In genomic region chr1:138558342-138558741, GRCm38 (mm10) we compare ENCODE assay signal across 8 mouse cellular contexts.
A peak's percentile ranks its signal among the peaks of the same experiment; 100 is the strongest.
DNase-seq lines count a peak whose midpoint lies in the region; ATAC-seq and TF ChIP-seq lines count a peak whose summit lies in the region.

No protein-coding gene starts in this region.

- no peak overlapping the region for H3K9ac ChIP-seq in liver, embryonic 14.5 days (replicated peaks)

- no peak for ATAC-seq in liver, embryonic 14.5 days (ENCODE audit: insufficient read depth)

- peak; percentile 74 for TF ChIP-seq CTCF in liver, embryonic 14.5 days (IDR thresholded peaks at IDR 0.05; ENCODE audit: low read depth)

- H3K27ac ChIP-seq in liver, embryonic 14.5 days = no peak overlapping the region
- H3K27ac ChIP-seq in embryonic facial prominence, embryonic 10.5 days (replicated peaks) = no peak overlapping the region

- no peak overlapping the region for H3K4me3 ChIP-seq in liver, embryonic 14.5 days (ENCODE audit: insufficient read depth in 1 of 2, low read depth in 2 of 2, low read length in 2 of 2)
- H3K4me3 ChIP-seq in embryonic facial prominence, embryonic 10.5 days = no peak overlapping the region

- 76% methylated on average over 3 of the region's 3 CpGs for WGBS in liver, embryonic 14.5 days (ENCODE audit: insufficient replicate concordance)
- whole genome bisulfite sequencing in embryonic facial prominence, embryonic 10.5 days = 75% methylated on average over 3 of the region's 3 CpGs

- DNase-seq in embryo, embryonic 10 days (ENCODE audit: low spot score) = peak; percentile 34
- no peak for DNase-seq in embryo, embryonic 9.5 days (ENCODE audit: extremely low spot score)
- DNase-seq in liver, embryonic 14.5 days (ENCODE audit: low read depth in 3 of 3, low spot score in 3 of 3) = no peak
- DNase-seq in liver (no peak), ZHBTc4 (ENCODE audit: low read depth, low spot score) (peak; percentile 26)
- DNase-seq in natural killer cell, adult 2 months (ENCODE audit: low spot score in 2 of 2) = peak; percentile 5 to 28
- DNase-seq in embryonic facial prominence, embryonic 10.5 days (ENCODE audit: low spot score) = no peak
- DNase-seq in adrenal gland, adult 8-10 months = no peak

- TF ChIP-seq EP300 in liver, embryonic 14.5 days (IDR thresholded peaks at IDR 0.05; ENCODE audit: low read depth) = no peak

- no peaks in the 10 kb centered on the region for H3K4me1 ChIP-seq in liver, embryonic 14.5 days (replicated peaks; ENCODE audit: control insufficient read depth in 2 of 2, insufficient read depth in 2 of 2, low read length in 1 of 2)
- peaks cover 5% of the 10 kb centered on the region; the same call in 1 of the 2 replicates for H3K4me1 ChIP-seq in embryonic facial prominence, embryonic 10.5 days

- H3K27me3 ChIP-seq in liver, embryonic 14.5 days (ENCODE audit: control insufficient read depth, insufficient read depth, low read length) = no peaks in the 10 kb centered on the region
- no peaks in the 10 kb centered on the region for H3K27me3 ChIP-seq in embryonic facial prominence, embryonic 10.5 days (replicated peaks; ENCODE audit: low read depth, poor library complexity, severe bottlenecking)

- H3K36me3 ChIP-seq in liver, embryonic 14.5 days (replicated peaks; ENCODE audit: control insufficient read depth, insufficient read depth, low read depth) = no peaks in the 10 kb centered on the region
- 0 out of 2 replicates have a peak, but pooled peaks cover 4% of the 10 kb centered on the region for H3K36me3 ChIP-seq in embryonic facial prominence, embryonic 10.5 days (replicated peaks)

- H3K4me2 ChIP-seq in liver, embryonic 14.5 days (ENCODE audit: low read depth) = no peak overlapping the region

- H3K9me3 ChIP-seq in liver, embryonic 14.5 days (ENCODE audit: control insufficient read depth, low read length) = no peaks in the 10 kb centered on the region
- H3K9me3 ChIP-seq in embryonic facial prominence, embryonic 10.5 days = no peaks in the 10 kb centered on the region

Comparison
In these comparisons a context has a peak if more than half of its experiments do, and no peak if none do; other contexts are left out.
1. DNase-seq: peak in embryo, embryonic 10 days (single experiment), ZHBTc4 (single experiment) and natural killer cell, adult 2 months (2 of 2); none in embryo, embryonic 9.5 days (single experiment), liver, embryonic 14.5 days (0 of 3), liver (single experiment), embryonic facial prominence, embryonic 10.5 days (single experiment) and adrenal gland, adult 8-10 months (single experiment).